Mouse (Mus musculus) ES-Bruce4 (cell line): ENCODE measurements at regions not wholly inside any gene's neighbourhood (a gene's known extent, or its start where the extent isn't known, plus 50 kb on each side); places are given as distances from the start of the nearest gene placed in this dataset.

Experiments
- CTCF ChIP-seq: IDR thresholded peaks from one replicate; pipeline ENCODE4 v1.8.1; 2011; ENCODE audit warnings: low read depth, low read length
- EP300 ChIP-seq: IDR thresholded peaks from 2 replicates; pipeline ENCODE4 v1.6.1; 2011; ENCODE audit warnings: low read depth, low read length; ENCODE audit not compliant: insufficient read depth

DNA sequence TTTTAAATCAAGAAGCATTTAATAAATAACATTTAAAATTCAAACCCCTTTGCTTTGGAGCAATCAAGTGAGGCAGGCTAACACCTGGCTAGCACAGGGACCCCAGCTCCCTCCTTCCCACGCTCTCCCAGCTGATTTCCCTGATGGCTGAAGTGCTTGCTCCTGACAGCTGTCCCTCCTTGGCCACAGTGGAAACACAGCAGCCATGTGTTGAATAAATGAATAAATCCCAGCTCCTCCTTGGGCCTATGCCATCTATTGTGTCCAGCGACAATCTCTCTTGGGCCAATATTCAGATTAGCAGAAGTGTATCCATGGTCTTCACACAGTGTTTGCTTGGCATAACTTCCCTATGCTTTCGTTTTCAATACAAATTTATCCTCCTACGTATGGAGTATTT, 634.7 kb downstream of the Tmem114 start:
- no peak for TF ChIP-seq CTCF
- TF ChIP-seq EP300: no peak
